Mouse (Mus musculus): ENCODE measurements around the gene Fry. TPM values are rescaled to one million over a fixed set of nuclear protein-coding genes. Genes with fewer than 3 reads are reported as not detected.

Fry gene
- polyA plus RNA-seq, 1 experiment from 2014 or later: 58.5 TPM

DNA sequence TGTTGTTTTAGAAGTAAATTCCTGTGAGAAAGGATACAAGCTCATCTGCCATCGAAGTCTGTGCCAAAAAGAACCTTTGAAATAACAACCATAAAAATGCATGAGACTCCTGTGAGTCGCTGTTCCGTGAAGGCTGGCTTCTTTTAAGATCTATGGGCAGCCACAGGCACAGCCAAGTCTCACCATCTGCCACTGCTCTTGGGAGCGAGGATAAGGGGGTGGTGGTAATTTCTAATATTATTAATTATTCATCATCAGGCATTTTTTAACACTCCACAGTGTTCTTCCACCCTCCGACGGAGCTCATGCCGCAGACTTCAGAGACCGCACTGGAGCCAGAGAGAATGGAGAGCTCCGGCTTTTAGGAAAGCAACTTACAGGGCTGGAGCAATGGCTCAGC is 123.2 kb downstream of the Fry start:
- Histone ChIP-seq H3K36me3 (replicated peaks) (no peaks in the 10 kb centered on the region), H3K4me2 (no peak overlapping the region), H3K9ac (no peak overlapping the region), H3K4me1 (no peaks in the 10 kb centered on the region), H3K27me3 (replicated peaks) (no peaks in the 10 kb centered on the region), H3K9me3 (no peaks in the 10 kb centered on the region), H3K4me3 (no peak overlapping the region), H3K27ac (no peak overlapping the region)
- WGBS: 62% methylated on average over 9 of the region's 9 CpGs
- 0 out of 2 replicates have a peak, but pooled peaks have one; percentile 33 for ATAC-seq (replicated peaks)

DNA sequence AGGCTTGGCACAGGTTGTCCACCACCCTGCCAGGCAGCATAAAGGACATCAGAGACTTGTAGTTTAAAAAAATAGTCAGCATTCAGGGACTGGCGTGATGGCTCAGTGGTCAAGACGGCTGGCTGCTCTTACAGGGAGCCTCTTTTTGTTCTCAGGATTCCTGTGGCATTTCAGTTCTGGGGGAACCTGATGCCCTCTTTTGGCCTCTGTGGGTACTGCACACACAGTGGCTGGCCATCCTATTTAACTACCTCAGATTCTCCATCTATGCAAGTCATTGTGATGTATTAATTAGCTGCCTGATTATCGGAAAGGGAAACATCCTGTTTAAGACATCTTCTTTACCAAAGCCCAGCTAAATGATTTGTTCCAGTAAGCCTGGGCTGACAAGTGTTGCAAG is 128.3 kb downstream of the Fry start:
- Histone ChIP-seq H3K4me3 (no peak overlapping the region), H3K9ac (no peak overlapping the region), H3K4me2 (no peak overlapping the region), H3K9me3 (no peaks in the 10 kb centered on the region), H3K27me3 (replicated peaks) (no peaks in the 10 kb centered on the region), H3K4me1 (no peaks in the 10 kb centered on the region), H3K27ac (no peak overlapping the region), H3K36me3 (replicated peaks) (no peaks in the 10 kb centered on the region)
- 61% methylated on average over 3 of the region's 3 CpGs for WGBS
- ATAC-seq (replicated peaks): no peak

DNA sequence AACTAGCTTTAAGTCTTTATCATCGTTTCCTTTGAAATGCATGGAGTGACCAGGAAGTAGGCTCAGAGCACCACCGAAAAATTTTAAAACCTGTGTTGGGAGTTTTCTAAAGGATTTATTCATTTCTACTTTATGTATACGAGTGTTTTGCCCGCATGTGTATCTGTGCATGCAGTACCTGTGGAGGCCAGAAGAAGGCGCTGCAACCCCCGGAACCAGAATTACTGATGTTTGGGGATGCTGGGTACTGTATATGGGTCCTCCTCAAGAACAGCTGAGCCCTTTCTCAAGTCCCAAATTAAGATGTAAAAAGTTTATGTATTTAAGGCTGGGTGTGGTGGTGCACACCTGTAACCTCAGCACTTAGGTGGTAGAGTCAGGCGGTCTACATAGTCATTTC is 139.3 kb downstream of the Fry start:
- H3K4me1 ChIP-seq: peaks cover 19% of the 10 kb centered on the region
- no peaks in the 10 kb centered on the region for H3K36me3 ChIP-seq (replicated peaks)
- no peak overlapping the region for H3K9ac ChIP-seq
- no peaks in the 10 kb centered on the region for H3K27me3 ChIP-seq (replicated peaks)
- H3K4me2 ChIP-seq: peak overlapping the region; percentile 51; the same call in 1 of the 2 replicates
- 86% methylated on average over 7 of the region's 7 CpGs for WGBS
- no peak overlapping the region for H3K27ac ChIP-seq
- H3K9me3 ChIP-seq: no peaks in the 10 kb centered on the region
- H3K4me3 ChIP-seq: no peak overlapping the region
- no peak for ATAC-seq (replicated peaks)

DNA sequence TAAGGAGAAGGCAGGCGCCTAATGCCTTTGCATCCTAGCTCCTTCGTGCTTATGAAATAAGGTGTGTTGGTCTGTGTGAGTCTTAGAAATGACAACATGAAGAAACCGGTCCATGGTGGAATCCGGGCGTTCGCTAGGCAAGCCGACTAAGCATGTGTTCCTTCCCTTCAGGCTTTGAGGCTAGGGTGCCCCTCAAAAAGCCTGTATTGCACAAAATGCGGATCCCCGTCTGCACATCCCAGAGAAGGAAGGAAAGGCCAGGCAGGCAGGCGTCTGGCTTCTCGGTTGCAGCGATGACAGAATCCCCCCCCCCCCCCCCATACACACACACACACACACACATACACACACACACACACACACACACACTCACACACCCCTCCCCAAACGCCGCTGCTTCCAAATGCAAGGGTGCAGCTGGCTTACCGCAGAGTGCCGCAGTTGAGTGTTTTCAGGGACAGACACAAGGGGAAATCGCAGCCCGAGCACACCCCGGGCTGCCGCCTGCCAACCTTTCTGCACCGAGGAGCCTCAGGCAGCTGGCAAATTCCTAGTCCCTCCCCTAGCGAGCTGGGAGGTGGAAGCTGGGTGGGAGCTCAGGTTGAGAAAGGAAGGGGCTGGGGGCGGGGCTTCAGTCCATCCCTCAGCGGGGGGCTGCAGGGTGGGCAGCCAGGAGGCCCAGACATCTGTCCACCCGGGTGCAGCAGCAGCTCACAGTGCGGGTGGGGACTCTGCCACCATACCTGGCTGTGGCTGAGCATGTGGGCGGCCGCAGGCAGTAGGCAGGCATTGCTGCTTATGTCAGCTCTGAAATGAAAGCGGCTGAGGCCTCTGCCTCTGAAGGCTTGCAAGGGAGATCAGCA is 141.0 kb downstream of the Fry start:
- ATAC-seq (replicated peaks): peak; percentile 92
- Histone ChIP-seq H3K9ac (peak overlapping the region; percentile 52), H3K27ac (peak overlapping the region; percentile 97), H3K4me2 (peak overlapping the region; percentile 51), H3K9me3 (no peaks in the 10 kb centered on the region), H3K27me3 (replicated peaks) (no peaks in the 10 kb centered on the region), H3K4me3 (peak overlapping the region; percentile 63), H3K4me1 (peaks cover 35% of the 10 kb centered on the region), H3K36me3 (replicated peaks) (no peaks in the 10 kb centered on the region)
- whole genome bisulfite sequencing: 1% methylated on average over 28 of the region's 29 CpGs

DNA sequence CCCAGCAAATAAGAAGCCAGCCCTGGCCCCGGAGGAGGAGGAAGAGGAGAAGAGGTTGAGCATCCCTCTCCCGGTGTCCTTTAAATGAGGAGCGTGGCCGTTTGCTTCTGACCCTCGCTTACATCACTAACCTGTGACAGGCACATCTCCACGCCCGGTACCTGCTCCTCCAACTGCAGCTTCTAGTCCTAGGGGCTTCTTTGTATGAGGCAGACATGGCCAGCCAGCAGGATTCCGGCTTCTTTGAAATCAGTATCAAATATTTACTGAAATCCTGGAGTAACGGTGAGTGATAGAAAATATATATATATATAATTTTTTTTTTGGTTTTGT is 141.6 kb downstream of the Fry start:
- ATAC-seq (replicated peaks): peak; percentile 73
- H3K27me3 ChIP-seq (replicated peaks): no peaks in the 10 kb centered on the region
- peak overlapping the region; percentile 51 for H3K4me2 ChIP-seq
- peak overlapping the region; percentile 63 for H3K4me3 ChIP-seq
- no peaks in the 10 kb centered on the region for H3K9me3 ChIP-seq
- peak overlapping the region; percentile 52 for H3K9ac ChIP-seq
- 12% methylated on average over 9 of the region's 9 CpGs for WGBS
- H3K4me1 ChIP-seq: peaks cover 40% of the 10 kb centered on the region
- peak overlapping the region; percentile 97 for H3K27ac ChIP-seq
- no peaks in the 10 kb centered on the region for H3K36me3 ChIP-seq (replicated peaks)

DNA sequence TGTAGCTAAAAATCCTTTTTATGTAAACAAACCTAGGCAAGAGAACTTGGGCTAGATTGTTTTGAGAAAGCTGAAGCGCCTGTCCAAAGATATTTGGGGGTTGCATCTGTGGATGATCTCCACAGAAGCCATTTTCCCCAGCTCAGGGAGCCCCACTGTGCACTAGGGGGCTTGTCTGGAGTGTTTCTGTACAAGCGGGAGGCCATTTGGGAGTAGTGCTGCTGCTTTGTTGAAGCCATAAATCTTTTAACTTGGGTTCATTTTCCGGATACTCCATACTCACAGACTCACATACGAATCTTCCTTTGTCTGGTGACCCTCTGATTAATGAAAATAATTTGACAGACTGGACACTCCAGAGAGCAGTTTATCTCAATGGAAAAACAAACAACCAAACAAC is 142.9 kb downstream of the Fry start:
- H3K9me3 ChIP-seq: no peaks in the 10 kb centered on the region
- H3K27me3 ChIP-seq (replicated peaks): no peaks in the 10 kb centered on the region
- peak overlapping the region; percentile 63 for H3K4me3 ChIP-seq
- peak overlapping the region; percentile 51 for H3K4me2 ChIP-seq
- peak overlapping the region; percentile 52 for H3K9ac ChIP-seq
- H3K4me1 ChIP-seq: peaks cover 47% of the 10 kb centered on the region
- H3K36me3 ChIP-seq (replicated peaks): no peaks in the 10 kb centered on the region
- no peak for ATAC-seq (replicated peaks)
- H3K27ac ChIP-seq: peak overlapping the region; percentile 21; the same call in 1 of the 2 replicates
- WGBS: 55% methylated on average over 4 of the region's 4 CpGs

DNA sequence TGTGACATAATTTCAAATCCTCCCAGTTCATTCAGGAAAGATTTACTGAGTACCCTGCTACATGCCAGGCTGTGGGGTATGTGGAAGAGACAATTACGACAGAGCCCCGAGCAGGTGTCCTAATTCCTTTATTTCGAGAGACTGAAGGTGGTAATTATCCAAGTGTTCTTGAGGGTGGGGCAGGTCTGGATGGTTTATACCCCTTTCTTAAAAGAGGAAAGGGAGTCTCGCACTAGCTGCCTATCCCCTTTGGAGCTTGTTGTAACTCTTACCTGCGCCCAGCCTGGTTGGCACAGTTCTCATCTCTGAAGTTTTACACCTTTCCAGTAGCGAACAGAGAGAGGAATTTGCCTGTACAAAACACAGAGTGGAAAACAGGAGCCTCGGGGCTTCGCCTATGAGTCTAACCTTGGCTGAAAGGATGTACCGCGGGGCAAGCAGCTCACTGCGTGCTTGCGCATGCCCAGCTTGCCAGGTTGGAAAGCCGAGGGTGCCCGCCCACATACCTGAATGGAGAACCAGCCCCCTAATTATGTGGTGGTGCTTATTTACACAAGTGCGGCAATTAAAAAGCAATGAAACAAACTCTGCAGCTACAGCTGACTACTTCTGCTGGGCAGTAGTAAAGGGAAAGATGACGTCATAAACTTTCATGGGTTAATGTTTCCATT is 143.7 kb downstream of the Fry start:
- Histone ChIP-seq H3K9ac (peak overlapping the region; percentile 52), H3K4me1 (peaks cover 47% of the 10 kb centered on the region), H3K4me2 (peak overlapping the region; percentile 51), H3K9me3 (no peaks in the 10 kb centered on the region), H3K27ac (peak overlapping the region; percentile 21; the same call in 1 of the 2 replicates), H3K27me3 (replicated peaks) (no peaks in the 10 kb centered on the region), H3K4me3 (peak overlapping the region; percentile 63), H3K36me3 (replicated peaks) (no peaks in the 10 kb centered on the region)
- ATAC-seq (replicated peaks): no peak
- WGBS: 85% methylated on average over 16 of the region's 16 CpGs

DNA sequence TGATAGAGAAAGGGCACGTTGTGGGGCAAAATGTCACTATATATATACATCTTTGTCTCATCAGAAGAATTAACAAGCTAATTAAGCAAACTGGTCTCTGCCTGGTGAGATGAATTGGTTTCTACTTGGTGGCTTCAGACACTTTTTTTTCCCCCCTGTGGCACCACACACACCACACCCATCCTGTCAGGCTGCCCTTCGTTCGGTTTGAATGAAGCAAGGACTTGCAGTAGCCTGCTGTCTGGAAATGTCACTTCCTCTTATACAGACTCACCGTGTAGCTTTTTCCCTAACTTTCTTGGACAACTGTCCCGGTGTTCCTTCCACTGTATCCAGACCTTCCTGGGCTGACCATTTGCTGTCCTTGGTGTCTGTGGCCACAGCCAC is 144.3 kb downstream of the Fry start:
- Histone ChIP-seq H3K4me1 (peaks cover 47% of the 10 kb centered on the region), H3K27ac (no peak overlapping the region), H3K27me3 (replicated peaks) (no peaks in the 10 kb centered on the region), H3K4me2 (peak overlapping the region; percentile 51), H3K4me3 (peak overlapping the region; percentile 63), H3K36me3 (replicated peaks) (no peaks in the 10 kb centered on the region), H3K9ac (no peak overlapping the region), H3K9me3 (no peaks in the 10 kb centered on the region)
- 72% methylated on average over 5 of the region's 5 CpGs for WGBS
- no peak for ATAC-seq (replicated peaks)

DNA sequence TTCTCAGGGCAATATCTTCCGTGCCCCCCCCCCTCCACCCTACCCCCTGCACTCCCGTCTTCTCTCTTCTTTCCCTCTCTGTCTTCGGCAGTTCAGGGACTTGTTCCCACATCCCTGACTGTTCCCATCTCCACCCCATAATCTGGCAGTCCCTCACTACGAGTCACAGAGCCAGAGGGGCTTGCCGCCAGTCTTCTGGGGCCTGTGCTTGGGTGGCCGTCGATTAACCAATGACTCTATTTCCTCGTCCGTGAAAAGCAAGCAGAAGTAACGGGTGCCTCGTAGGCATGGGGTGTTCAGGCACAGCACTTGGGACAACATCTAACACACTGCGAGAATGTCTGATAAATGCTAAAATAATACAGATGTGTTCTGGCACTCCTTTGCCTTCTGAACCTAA is 144.7 kb downstream of the Fry start:
- Histone ChIP-seq H3K27ac (no peak overlapping the region), H3K4me2 (peak overlapping the region; percentile 51), H3K27me3 (replicated peaks) (no peaks in the 10 kb centered on the region), H3K4me3 (no peak overlapping the region), H3K9ac (no peak overlapping the region), H3K36me3 (replicated peaks) (no peaks in the 10 kb centered on the region), H3K4me1 (peaks cover 42% of the 10 kb centered on the region), H3K9me3 (no peaks in the 10 kb centered on the region)
- WGBS: 79% methylated on average over 12 of the region's 12 CpGs
- ATAC-seq (replicated peaks): no peak

DNA sequence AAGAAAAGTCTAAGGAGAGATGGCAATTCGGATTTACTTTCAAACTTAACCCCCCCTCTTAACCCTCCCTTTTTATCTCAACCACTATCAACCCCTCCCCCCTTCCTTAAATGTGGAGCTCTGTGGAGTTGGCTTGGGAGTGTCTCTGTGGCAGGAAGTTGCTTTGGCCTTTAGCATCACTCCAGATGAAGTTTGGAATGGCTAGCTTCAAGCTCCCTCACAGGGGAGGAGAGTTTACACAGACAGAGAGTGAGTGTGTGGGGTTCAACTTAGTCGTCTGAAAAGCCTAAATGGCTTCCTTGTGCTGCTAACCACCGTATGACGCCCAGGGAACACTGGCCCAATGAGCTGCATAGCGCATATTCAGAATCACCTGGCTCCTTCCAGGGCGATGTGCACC is 145.2 kb downstream of the Fry start:
- ATAC-seq (replicated peaks): no peak
- H3K4me2 ChIP-seq: no peak overlapping the region
- no peak overlapping the region for H3K9ac ChIP-seq
- H3K4me3 ChIP-seq: no peak overlapping the region
- no peak overlapping the region for H3K27ac ChIP-seq
- no peaks in the 10 kb centered on the region for H3K36me3 ChIP-seq (replicated peaks)
- no peaks in the 10 kb centered on the region for H3K27me3 ChIP-seq (replicated peaks)
- no peaks in the 10 kb centered on the region for H3K9me3 ChIP-seq
- WGBS: 84% methylated on average over 6 of the region's 6 CpGs
- H3K4me1 ChIP-seq: peaks cover 39% of the 10 kb centered on the region

DNA sequence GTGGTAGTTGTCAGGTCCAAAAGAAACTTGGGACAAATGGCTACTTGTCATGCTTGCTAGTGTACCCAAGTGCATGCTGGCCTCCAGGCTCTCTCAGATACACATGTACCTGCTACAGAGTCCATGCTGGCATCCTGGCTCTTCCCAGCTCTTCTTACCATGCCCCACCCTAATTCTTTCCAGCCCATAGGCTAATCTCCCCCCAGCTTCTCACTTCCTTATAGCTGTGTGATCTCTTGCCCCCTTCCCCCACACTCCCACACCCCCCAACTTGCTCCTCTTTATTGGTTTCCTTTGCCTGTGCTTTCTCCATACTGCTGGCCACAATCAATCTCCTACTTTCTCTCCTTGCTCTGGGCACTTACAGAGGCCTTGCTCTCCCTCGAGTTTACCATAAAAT is 146.6 kb downstream of the Fry start:
- no peaks in the 10 kb centered on the region for H3K36me3 ChIP-seq (replicated peaks)
- 72% methylated on average over 1 of the region's 1 CpGs for WGBS
- no peak for ATAC-seq (replicated peaks)
- no peak overlapping the region for H3K9ac ChIP-seq
- H3K4me3 ChIP-seq: no peak overlapping the region
- H3K27ac ChIP-seq: no peak overlapping the region
- H3K4me1 ChIP-seq: peaks cover 39% of the 10 kb centered on the region
- H3K9me3 ChIP-seq: no peaks in the 10 kb centered on the region
- H3K4me2 ChIP-seq: no peak overlapping the region
- H3K27me3 ChIP-seq (replicated peaks): no peaks in the 10 kb centered on the region

DNA sequence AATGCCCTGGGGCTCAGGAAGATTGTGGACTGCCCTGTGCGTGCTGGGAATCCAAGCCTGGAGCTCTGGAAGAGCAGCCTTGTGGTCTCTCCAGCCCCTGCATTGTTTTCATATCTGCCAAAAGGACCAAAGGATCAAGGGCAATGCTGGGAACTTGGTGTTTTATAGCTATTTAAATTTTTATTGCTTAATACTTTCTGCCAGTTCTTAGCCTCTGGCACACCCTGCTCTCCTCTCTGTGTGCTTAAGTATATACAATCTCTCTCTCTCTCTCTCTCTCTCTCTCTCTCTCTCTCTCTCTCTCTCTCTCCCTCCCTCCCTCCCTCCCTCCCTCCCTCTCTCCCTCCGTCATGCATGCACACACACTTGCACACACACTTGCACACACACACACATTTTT is 147.5 kb downstream of the Fry start:
- no peak overlapping the region for H3K4me2 ChIP-seq
- no peak overlapping the region for H3K4me3 ChIP-seq
- no peak overlapping the region for H3K27ac ChIP-seq
- H3K9ac ChIP-seq: no peak overlapping the region
- 63% methylated on average over 2 of the region's 2 CpGs for WGBS
- H3K27me3 ChIP-seq (replicated peaks): no peaks in the 10 kb centered on the region
- H3K9me3 ChIP-seq: no peaks in the 10 kb centered on the region
- peaks cover 39% of the 10 kb centered on the region for H3K4me1 ChIP-seq
- ATAC-seq (replicated peaks): no peak
- H3K36me3 ChIP-seq (replicated peaks): no peaks in the 10 kb centered on the region

DNA sequence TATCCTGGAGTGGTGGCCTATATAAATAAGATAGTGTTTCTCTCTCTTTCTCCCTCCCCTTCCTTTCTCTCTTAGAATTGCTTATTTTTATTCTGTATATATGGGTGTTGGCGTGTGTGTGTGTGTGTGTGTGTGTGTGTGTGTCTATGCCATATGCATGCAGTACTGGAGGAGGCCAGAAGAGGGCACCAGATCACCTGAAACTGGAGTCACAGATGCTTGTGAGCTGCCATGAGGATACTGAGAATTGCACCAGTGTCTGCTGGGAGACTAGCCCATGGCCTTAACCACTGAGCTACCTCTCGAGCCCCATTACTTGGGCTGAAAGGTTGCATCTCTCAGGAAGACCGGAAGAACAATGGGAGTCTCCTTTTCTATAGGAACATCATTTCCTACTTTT is 149.8 kb downstream of the Fry start:
- ATAC-seq (replicated peaks): no peak
- 91% methylated on average over 3 of the region's 3 CpGs for WGBS
- H3K4me3 ChIP-seq: no peak overlapping the region
- H3K4me2 ChIP-seq: no peak overlapping the region
- peaks cover 23% of the 10 kb centered on the region for H3K4me1 ChIP-seq
- no peak overlapping the region for H3K27ac ChIP-seq
- H3K9me3 ChIP-seq: no peaks in the 10 kb centered on the region
- no peak overlapping the region for H3K9ac ChIP-seq
- H3K27me3 ChIP-seq (replicated peaks): no peaks in the 10 kb centered on the region
- no peaks in the 10 kb centered on the region for H3K36me3 ChIP-seq (replicated peaks)

Measured in midbrain, embryonic 15.5 days (tissue).